Mouse (Mus musculus) midbrain, embryonic 10.5 days (tissue): ENCODE results near the gene Fmod. TPM values are rescaled to one million over a fixed set of nuclear protein-coding genes. Genes with fewer than 3 reads are reported as not detected.

Source experiments
- DNase-seq: peaks from one replicate; pipeline ENCODE4 v3.0.0-alpha.2; 2017; ENCODE audit warnings: low spot score
- H3K27ac ChIP-seq: fragments of 300-500 bp; sonication (generic); replicated peaks from 2 replicates; pipeline ENCODE4 v1.5.1; 2016; ENCODE audit warnings: mild to moderate bottlenecking
- H3K27me3 ChIP-seq: fragments of 300-500 bp; sonication (generic); 2 replicates; pipeline ENCODE4 v1.6.1; 2016; ENCODE audit warnings: low read depth, mild to moderate bottlenecking; ENCODE audit not compliant: poor library complexity, severe bottlenecking
- H3K36me3 ChIP-seq: fragments of 300-500 bp; sonication (generic); 2 replicates; pipeline ENCODE4 v1.6.1; 2016; ENCODE audit warnings: mild to moderate bottlenecking, moderate library complexity
- H3K4me1 ChIP-seq: fragments of 300-500 bp; sonication (generic); 2 replicates; pipeline ENCODE4 v1.6.1; 2016
- H3K4me3 ChIP-seq: fragments of 300-500 bp; sonication (generic); 2 replicates; pipeline ENCODE4 v1.5.1; 2016; ENCODE audit warnings: mild to moderate bottlenecking, moderate library complexity
- H3K9me3 ChIP-seq: fragments of 300-500 bp; sonication (generic); replicated peaks from 2 replicates; pipeline ENCODE4 v1.6.1; 2016; ENCODE audit warnings: mild to moderate bottlenecking
- WGBS: fragments of 180-500 bp; shearing (Covaris S2); methylation state at CpG from one replicate; pipeline ENCODE4 v1.1.7; 2016; 5-methylcytosine and 5-hydroxymethylcytosine counted together
- polyA plus RNA-seq: library from polyadenylated mRNA; unstranded; fragments of >200 nt; fragmentation: Nextera tagmentation; extraction: Ambion mirVana; gene quantifications from 2 replicates; pipeline ENCODE4 v1.2.1, GENCODE M21; 2016

The Fmod gene
- polyA plus RNA-seq, 1 experiment from 2014 or later: 2.8 TPM

DNA sequence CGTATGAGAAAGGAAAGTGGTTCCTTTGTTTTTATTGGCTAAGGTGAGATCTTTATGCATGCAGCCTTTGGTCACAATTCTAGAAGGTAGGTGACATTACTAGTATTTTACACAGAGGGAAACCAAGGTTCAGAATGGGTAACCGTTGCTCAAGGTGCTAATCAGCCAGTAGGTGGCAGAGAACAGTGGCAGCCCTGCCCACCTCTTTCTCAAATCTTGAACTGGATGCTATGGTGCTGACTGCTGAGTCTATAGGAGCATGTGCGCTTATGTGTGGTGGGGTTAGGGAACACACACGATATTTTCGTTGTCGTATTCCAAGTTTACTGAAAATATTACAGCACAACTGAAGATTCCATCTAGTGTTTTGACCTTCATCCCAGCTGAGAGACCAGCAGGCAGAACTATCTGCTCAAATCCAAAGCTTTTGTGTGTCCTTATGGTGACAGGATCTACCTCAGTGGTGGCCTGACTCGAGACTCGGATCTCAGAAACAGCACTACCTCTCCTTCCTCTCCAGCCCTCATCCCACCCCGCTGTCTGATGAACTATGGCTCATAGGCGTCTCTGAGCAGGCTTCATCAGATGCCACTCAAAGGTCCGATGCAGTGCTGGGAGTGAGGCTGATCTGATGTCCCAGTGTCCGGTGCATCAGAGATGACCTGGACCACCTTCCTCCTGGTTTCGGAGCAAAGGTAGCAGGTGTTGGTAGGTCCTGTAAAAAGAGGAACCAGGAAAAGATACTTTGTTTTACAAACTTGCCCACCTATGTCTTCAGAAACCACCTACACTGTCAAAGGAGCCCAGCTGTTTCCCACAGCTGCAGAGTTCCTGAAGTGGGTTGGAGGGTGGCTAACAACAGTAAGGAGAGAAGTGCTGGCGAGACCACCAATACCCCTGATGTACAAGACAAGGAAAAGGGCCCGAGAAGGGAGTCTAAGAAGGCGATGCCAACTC lies 23.0 kb downstream of the Fmod start:
- H3K36me3 ChIP-seq: no peaks in the 10 kb centered on the region
- WGBS: 76% methylated on average over 16 of the region's 16 CpGs
- H3K4me1 ChIP-seq: peaks cover 85% of the 10 kb centered on the region
- H3K9me3 ChIP-seq: no peaks in the 10 kb centered on the region
- no peak for DNase-seq
- H3K4me3 ChIP-seq: peak overlapping the region; percentile 51
- H3K27ac ChIP-seq: peak overlapping the region; percentile 98
- H3K27me3 ChIP-seq: no peaks in the 10 kb centered on the region

- Histone ChIP-seq H3K9me3 (no peaks in the 10 kb centered on the region), H3K27ac (peak overlapping the region; percentile 98), H3K4me3 (peak overlapping the region; percentile 51), H3K27me3 (no peaks in the 10 kb centered on the region), H3K36me3 (no peaks in the 10 kb centered on the region), H3K4me1 (peaks cover 85% of the 10 kb centered on the region)
- peak; percentile 93 for DNase-seq
- WGBS: under 1% methylated on average over 31 of the region's 31 CpGs
Measured at GRCm38 (mm10) chr1:134060849-134061569, 24.0 kb downstream of the Fmod start.

DNA sequence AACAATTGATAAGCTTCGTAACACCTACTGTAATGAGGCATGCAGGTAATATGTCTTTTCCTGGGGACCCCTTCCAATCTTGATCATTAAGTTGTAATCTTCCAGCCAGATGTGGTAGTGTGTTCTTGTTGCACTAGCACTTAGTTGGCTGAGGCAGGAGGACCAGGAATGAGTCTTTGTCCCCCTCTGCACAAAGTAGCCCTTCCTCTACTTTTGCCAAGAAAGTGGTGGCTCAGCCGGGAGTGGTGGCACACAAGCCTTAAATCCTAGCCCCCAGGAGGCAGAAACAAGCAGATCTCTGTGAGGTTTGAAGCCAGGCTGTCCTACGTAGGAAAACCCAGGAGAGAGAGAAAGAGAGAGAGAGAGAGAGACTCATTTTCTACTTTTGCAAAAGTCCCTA lies 24.9 kb downstream of the Fmod start:
- Histone ChIP-seq H3K27me3 (no peaks in the 10 kb centered on the region), H3K4me3 (peak overlapping the region; percentile 51), H3K36me3 (no peaks in the 10 kb centered on the region), H3K4me1 (peaks cover 92% of the 10 kb centered on the region), H3K27ac (peak overlapping the region; percentile 98), H3K9me3 (no peaks in the 10 kb centered on the region)
- no peak for DNase-seq
- 34% methylated on average over 3 of the region's 3 CpGs for WGBS

DNA sequence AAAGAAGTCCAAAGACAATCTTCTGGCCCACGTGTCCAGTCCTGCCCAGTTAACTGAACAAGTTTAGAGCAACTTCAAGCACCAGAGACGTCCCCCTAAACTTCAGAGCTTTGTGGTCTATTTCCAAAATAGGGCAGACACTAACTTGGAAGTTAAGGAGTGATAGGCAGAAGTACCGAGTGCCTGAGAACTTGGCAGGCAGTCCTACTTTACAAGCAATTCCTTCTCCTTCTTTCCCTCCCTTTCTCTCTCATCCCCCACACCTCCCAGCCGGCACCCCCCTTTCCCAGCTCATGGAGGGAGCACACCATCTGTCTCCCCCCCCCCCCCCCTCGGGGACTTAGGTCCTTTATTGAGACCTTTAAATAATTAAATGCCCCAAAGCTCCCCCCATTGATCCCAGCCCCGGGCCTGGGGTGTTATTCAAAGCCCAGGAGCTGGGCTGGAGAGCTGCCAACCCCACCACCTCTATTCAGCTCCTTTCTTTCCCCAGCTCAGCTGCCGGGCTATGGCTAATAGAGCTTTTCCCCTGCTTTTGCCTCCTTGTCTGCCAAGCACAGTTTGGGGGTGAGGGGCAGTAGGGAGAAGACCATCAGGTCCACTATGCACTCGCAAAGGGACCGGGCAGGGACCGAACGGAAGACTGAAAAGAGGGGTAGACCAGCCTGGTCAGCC lies 25.5 kb downstream of the Fmod start:
- H3K4me3 ChIP-seq: peak overlapping the region; percentile 51
- H3K27ac ChIP-seq: peak overlapping the region; percentile 98
- H3K4me1 ChIP-seq: peaks cover 98% of the 10 kb centered on the region
- H3K9me3 ChIP-seq: no peaks in the 10 kb centered on the region
- no peaks in the 10 kb centered on the region for H3K27me3 ChIP-seq
- DNase-seq: peak; percentile 86
- 4% methylated on average over 11 of the region's 11 CpGs for WGBS
- H3K36me3 ChIP-seq: no peaks in the 10 kb centered on the region

- H3K36me3 ChIP-seq: no peaks in the 10 kb centered on the region
- under 1% methylated on average over 33 of the region's 33 CpGs for WGBS
- H3K4me3 ChIP-seq: peak overlapping the region; percentile 51
- H3K4me1 ChIP-seq: peaks cover 98% of the 10 kb centered on the region
- peak overlapping the region; percentile 98 for H3K27ac ChIP-seq
- H3K9me3 ChIP-seq: no peaks in the 10 kb centered on the region
- peak; percentile 95 for DNase-seq
- H3K27me3 ChIP-seq: no peaks in the 10 kb centered on the region
Measured at GRCm38 (mm10) chr1:134063086-134063772, 26.2 kb downstream of the Fmod start.

GRCm38 (mm10) chr1:134063773-134064125 lies 26.7 kb downstream of the Fmod start:
- 3% methylated on average over 9 of the region's 9 CpGs for WGBS
- Histone ChIP-seq H3K4me3 (peak overlapping the region; percentile 51), H3K4me1 (peaks cover 98% of the 10 kb centered on the region), H3K27me3 (no peaks in the 10 kb centered on the region), H3K36me3 (no peaks in the 10 kb centered on the region), H3K9me3 (no peaks in the 10 kb centered on the region), H3K27ac (peak overlapping the region; percentile 98)
- DNase-seq: no peak

DNA sequence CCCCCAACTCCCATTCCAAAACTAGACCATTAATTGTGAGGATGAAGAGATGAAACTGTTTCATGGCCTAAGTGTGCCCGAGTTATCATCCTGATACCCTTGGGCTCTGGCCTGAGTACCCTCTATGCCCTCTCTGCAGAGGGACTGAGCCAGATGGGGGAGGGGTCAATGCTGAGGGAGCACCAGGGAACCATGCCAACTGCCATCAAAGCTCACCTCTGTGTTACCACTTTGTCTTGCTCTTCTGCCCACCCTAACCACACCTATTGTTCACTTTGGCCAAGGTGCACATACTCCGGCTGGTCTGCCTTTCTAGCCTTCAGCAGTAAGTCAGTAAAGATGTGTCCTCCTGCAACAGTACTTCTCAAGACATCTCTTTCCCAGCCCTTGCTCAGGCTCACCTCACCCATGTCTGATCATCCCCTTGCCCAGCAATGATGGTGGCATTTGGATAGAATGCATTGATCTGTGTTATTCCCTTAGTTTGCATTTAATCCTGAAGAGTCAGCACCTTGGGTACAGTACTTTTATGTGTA lies 27.3 kb downstream of the Fmod start:
- WGBS: 84% methylated on average over 2 of the region's 2 CpGs
- Histone ChIP-seq H3K4me1 (peaks cover 92% of the 10 kb centered on the region), H3K36me3 (no peaks in the 10 kb centered on the region), H3K4me3 (peak overlapping the region; percentile 51), H3K27ac (peak overlapping the region; percentile 98), H3K27me3 (no peaks in the 10 kb centered on the region), H3K9me3 (no peaks in the 10 kb centered on the region)
- DNase-seq: no peak

DNA sequence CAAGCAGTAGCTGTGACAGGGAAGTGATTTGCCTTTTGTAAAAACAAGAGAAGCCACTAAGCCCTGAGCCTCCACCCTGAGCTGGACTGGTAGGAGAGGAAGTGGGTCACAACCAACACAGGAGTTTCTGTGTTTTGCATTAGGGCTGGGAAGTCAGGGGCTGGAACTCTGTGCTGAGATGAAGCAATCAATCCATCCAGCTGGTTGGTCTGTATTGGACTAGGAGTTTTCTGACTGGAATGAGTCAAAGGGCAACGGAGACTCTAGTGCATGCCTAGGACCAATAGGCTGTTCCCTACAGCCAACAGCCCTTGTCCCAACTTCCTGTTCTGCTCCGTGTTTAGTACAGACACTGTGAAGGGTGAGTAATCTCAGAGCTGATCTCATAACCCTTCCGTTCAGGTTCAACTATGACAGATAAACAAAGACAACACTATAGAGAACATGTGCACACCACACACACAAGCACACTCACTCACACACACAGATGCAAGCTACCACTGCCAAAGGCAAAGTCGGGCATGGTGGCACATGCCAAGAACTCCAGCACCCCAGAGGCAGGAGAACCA lies 28.3 kb downstream of the Fmod start:
- Histone ChIP-seq H3K4me1 (peaks cover 92% of the 10 kb centered on the region), H3K27me3 (no peaks in the 10 kb centered on the region), H3K4me3 (no peak overlapping the region), H3K27ac (peak overlapping the region; percentile 98), H3K9me3 (no peaks in the 10 kb centered on the region), H3K36me3 (no peaks in the 10 kb centered on the region)
- 78% methylated on average over 4 of the region's 4 CpGs for WGBS
- no peak for DNase-seq

- 66% methylated on average over 3 of the region's 3 CpGs for whole genome bisulfite sequencing
- Histone ChIP-seq H3K36me3 (no peaks in the 10 kb centered on the region), H3K9me3 (no peaks in the 10 kb centered on the region), H3K4me1 (peaks cover 92% of the 10 kb centered on the region), H3K4me3 (no peak overlapping the region), H3K27me3 (no peaks in the 10 kb centered on the region), H3K27ac (peak overlapping the region; percentile 98)
- DNase-seq: no peak
Measured at GRCm38 (mm10) chr1:134066554-134066953, 29.5 kb downstream of the Fmod start.

DNA sequence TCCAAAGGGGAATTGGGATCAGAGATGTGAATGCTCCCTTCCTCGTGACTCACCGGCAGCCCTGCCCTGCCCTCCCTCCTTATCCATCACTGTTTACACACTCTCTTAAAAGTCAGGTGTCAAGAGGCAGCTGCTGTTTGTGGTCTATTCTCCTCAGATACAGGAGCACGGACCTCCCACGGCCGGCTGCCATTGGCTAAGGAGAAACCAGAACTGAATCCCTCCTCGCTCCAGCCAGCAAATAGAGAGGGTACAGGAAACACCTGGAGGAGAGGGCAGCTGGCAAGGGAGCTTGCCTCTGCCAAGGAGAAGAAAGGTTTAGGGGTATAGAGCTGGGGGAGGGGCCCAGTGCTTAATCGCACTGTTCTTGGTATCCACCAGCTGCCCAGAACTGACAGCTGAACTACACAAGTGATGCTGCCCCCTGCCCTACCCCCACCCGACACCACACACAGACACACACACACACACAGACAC lies 30.1 kb downstream of the Fmod start:
- no peak for DNase-seq
- 26% methylated on average over 8 of the region's 8 CpGs for WGBS
- Histone ChIP-seq H3K36me3 (no peaks in the 10 kb centered on the region), H3K4me3 (peak overlapping the region; percentile 14; the same call in 1 of the 2 replicates), H3K9me3 (no peaks in the 10 kb centered on the region), H3K4me1 (peaks cover 92% of the 10 kb centered on the region), H3K27me3 (no peaks in the 10 kb centered on the region), H3K27ac (peak overlapping the region; percentile 98)

DNA sequence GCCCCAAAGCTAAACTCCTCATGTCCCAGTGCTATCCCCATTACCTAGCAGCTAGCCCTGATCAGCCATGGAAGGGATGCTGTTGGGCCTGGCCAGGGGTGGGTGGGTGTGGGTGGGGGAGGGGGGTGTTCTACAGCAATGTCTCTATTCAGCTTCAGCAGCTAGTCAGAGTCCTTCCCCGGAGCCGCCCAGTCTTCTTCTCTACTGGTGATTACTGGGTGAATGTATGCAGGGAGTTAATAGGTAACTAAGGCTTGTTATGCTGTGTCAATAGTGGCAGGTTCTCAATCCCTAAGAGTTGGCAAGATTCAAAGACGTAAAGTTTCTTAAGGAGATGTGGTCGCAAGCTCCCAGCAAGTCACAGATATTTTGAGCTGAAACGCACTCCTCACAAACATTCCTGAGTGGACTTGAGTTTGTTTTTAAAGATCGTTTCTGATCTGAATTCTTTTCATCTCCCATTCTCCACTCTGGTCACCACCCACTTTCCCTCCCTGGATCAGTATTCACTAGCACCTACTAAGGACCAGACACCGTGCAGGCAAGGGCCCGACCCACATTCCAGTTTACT lies 33.1 kb downstream of the Fmod start:
- Histone ChIP-seq H3K27me3 (no peaks in the 10 kb centered on the region), H3K4me1 (peaks cover 92% of the 10 kb centered on the region), H3K27ac (peak overlapping the region; percentile 84), H3K9me3 (no peaks in the 10 kb centered on the region), H3K4me3 (no peak overlapping the region), H3K36me3 (peaks cover 10% of the 10 kb centered on the region)
- 71% methylated on average over 8 of the region's 8 CpGs for WGBS
- DNase-seq: no peak
